Mouse (Mus musculus): ENCODE results near the gene Rnf39.
A peak's percentile ranks its signal among the peaks of the same experiment; 100 is the strongest.
"Not testable (repeated sequence)": the region's sequence is repeated elsewhere in the genome, so short reads cannot be mapped to it uniquely, and the experiment has no call there.

The Rnf39 gene

GRCm38 (mm10) chr17:36981845-36982244, 39.1 kb downstream of the Rnf39 start:
- DNase-seq (ENCODE audit: inconsistent age in 2 of 2, low spot score in 1 of 2): no peak

GRCm38 (mm10) chr17:36982253-36983155, 39.8 kb downstream of the Rnf39 start:
- DNase-seq (ENCODE audit: inconsistent age in 2 of 2, low spot score in 1 of 2): no peak

GRCm38 (mm10) chr17:36988475-36988874, 45.8 kb downstream of the Rnf39 start:
- peak in 1 of 2 experiments; percentile 25 for DNase-seq (ENCODE audit: inconsistent age in 2 of 2, low spot score in 1 of 2)

- DNase-seq (ENCODE audit: inconsistent age in 2 of 2, low spot score in 1 of 2): no peak
Observed at GRCm38 (mm10) chr17:36989437-36989836, 46.7 kb downstream of the Rnf39 start, which contains the start of gene H2-M5. Gene H2-M5 (minus strand): TSS chr17:36989537.

- not testable (repeated sequence) for DNase-seq (ENCODE audit: inconsistent age in 2 of 2, low spot score in 1 of 2)
Observed at GRCm38 (mm10) chr17:36990630-36991029, 47.9 kb downstream of the Rnf39 start.

GRCm38 (mm10) chr17:36992336-36993104, 49.8 kb downstream of the Rnf39 start:
- no peak for DNase-seq (ENCODE audit: inconsistent age in 2 of 2, low spot score in 1 of 2)

GRCm38 (mm10) chr17:36993770-36994325, 51.1 kb downstream of the Rnf39 start:
- no peak for DNase-seq (ENCODE audit: inconsistent age in 2 of 2, low spot score in 1 of 2)

GRCm38 (mm10) chr17:36994528-36994927, 51.8 kb downstream of the Rnf39 start:
- no peak for DNase-seq (ENCODE audit: inconsistent age in 2 of 2, low spot score in 1 of 2)

GRCm38 (mm10) chr17:36995448-36995847, 52.7 kb downstream of the Rnf39 start:
- DNase-seq (ENCODE audit: inconsistent age in 2 of 2, low spot score in 1 of 2): no peak

GRCm38 (mm10) chr17:36997033-36997735, 54.5 kb downstream of the Rnf39 start:
- DNase-seq (ENCODE audit: inconsistent age in 2 of 2, low spot score in 1 of 2): peak; percentile 72 to 91

All from adrenal gland, adult (tissue).